Mouse (Mus musculus) induced T-regulatory cell, adult 2 months (primary cell): Measurements from ENCODE around the gene Fam13a.
A peak's percentile ranks its signal among the peaks of the same experiment; 100 is the strongest.

Experiments used
- DNase-seq: peaks from one replicate; pipeline ENCODE4 v3.0.0-alpha.2; 2012; ENCODE audit warnings: low read depth

Gene Fam13a

GRCm38 (mm10) chr6:59024164-59024724, at the start of gene Fam13a:
Gene Fam13a, minus strand, starts transcription at chr6:59024549.
- peak; percentile 4 for DNase-seq

- DNase-seq = no peak
Measured at GRCm38 (mm10) chr6:59072096-59073060, 48.0 kb upstream of the Fam13a start.

- DNase-seq = no peak
Measured at GRCm38 (mm10) chr6:59071691-59072090, 47.3 kb upstream of the Fam13a start.

- DNase-seq = no peak
Measured at GRCm38 (mm10) chr6:59068187-59068586, 43.8 kb upstream of the Fam13a start.

- no peak for DNase-seq
Measured at GRCm38 (mm10) chr6:59064440-59064839, 40.1 kb upstream of the Fam13a start.

GRCm38 (mm10) chr6:59053232-59053631, 28.9 kb upstream of the Fam13a start:
- DNase-seq = no peak

- DNase-seq = no peak
Measured at GRCm38 (mm10) chr6:59039719-59040118, 15.4 kb upstream of the Fam13a start.

- no peak for DNase-seq
Measured at GRCm38 (mm10) chr6:59032748-59033147, 8.4 kb upstream of the Fam13a start.

GRCm38 (mm10) chr6:59031539-59031938, 7.2 kb upstream of the Fam13a start:
- DNase-seq = no peak

- DNase-seq = no peak
Measured at GRCm38 (mm10) chr6:59030667-59031066, 6.3 kb upstream of the Fam13a start.

- no peak for DNase-seq
Measured at GRCm38 (mm10) chr6:59030037-59030436, 5.7 kb upstream of the Fam13a start.

- no peak for DNase-seq
Measured at GRCm38 (mm10) chr6:59028871-59029270, 4.5 kb upstream of the Fam13a start.

- DNase-seq = no peak
Measured at GRCm38 (mm10) chr6:59024806-59025205, 457 bp upstream of the Fam13a start.

GRCm38 (mm10) chr6:59023455-59024163, 740 bp downstream of the Fam13a start:
- DNase-seq = no peak

- DNase-seq = no peak
Measured at GRCm38 (mm10) chr6:59022621-59023020, 1.7 kb downstream of the Fam13a start.

- peak; percentile 29 for DNase-seq
Measured at GRCm38 (mm10) chr6:59020346-59020745, 4.0 kb downstream of the Fam13a start.

- no peak for DNase-seq
Measured at GRCm38 (mm10) chr6:59019847-59020246, 4.5 kb downstream of the Fam13a start.

GRCm38 (mm10) chr6:59016336-59016832, 8.0 kb downstream of the Fam13a start:
- DNase-seq = no peak

- DNase-seq = no peak
Measured at GRCm38 (mm10) chr6:59014760-59015159, 9.6 kb downstream of the Fam13a start.

GRCm38 (mm10) chr6:59014088-59014759, 10.1 kb downstream of the Fam13a start:
- no peak for DNase-seq

GRCm38 (mm10) chr6:59010792-59011191, 13.6 kb downstream of the Fam13a start:
- DNase-seq = no peak

- DNase-seq = no peak
Measured at GRCm38 (mm10) chr6:59004630-59005029, 19.7 kb downstream of the Fam13a start.
